Mouse (Mus musculus): ENCODE data around the gene Fam207a.

The Fam207a gene

DNA sequence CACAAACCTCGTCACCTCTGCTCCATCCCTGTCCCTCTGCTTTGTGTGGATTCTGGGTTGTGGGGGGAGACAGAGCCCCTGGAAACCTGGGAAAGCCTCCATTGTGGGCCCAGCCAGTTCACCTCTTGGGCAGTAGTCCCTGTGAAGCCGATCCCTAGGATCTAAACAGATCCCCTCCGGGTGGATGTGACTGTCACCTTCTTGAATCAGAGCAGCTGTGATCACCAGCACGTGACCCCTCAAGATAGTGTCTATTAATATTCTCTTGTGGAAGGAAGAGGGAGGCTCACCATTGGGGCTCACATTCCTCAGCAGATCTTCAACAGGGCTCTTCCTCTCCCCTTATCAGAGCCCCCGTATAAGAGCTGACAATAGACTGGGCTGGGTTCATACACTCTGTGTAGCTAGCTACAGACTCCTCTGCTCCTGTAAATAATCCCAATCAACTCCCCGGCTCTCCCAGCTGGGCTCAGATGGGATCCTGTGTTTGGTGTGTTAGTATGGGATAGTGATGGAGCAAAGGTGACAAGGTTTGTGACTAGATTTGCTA is 66.8 kb downstream of the Fam207a start:
- DNase-seq, result no peak

DNA sequence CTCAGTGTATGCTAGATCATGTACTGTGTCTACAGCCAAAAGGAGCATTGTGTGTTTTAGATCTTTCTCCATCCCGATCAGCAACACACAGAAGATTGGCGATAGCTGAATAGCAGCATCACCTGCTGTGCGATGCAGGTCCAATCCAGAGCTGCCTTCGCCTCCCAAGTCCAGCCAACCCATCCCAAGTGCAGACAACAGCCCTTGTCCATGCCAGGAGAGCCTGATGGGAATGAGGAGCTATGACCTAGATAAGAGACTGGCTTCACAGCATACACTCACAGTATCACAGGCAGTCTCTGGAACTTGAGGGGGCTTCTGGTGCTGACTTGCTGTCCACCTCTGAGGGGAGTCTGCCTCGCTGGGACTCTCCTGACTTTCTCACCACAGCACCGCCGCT is 67.4 kb downstream of the Fam207a start:
- DNase-seq, result no peak

DNA sequence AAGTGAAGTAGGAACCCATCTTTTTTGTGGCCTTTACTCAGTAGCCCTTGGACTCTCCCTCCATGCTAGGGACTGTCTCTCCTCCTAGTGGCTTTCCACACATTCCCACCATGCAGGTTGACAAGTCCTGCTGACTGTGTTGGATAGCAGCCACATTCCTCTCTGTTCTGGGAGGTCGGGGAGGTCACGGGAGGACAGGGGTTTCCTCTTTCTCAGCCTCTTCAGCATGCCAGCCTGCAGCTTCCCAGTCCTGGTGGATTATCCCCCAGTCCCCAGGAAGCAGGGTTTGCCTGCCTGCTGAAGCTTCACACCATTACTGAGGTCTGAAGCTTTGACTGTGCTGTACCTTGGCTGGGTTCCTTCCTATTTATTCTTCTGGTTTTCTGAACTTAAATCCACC is 67.8 kb downstream of the Fam207a start:
- DNase-seq, result no peak

DNA sequence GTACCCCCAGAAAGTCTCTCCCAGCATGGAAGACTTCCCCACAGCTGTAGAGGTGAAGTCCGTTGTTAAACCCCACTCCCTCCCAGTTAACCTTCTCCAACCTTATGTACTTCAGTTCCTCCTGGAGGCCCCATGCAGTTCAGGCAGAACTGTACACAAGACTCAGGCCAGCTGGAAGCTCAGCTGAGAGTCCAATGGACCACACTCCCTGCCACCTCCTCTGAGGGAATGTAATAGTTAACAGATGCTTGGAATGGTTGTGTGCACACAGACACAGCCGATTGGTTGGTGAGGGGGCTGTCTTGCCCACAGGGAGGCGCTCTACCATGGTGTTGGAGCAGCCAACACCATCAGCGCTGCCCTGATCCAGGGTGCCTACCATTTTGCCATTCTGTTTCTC is 73.3 kb downstream of the Fam207a start:
- no peak for DNase-seq

DNA sequence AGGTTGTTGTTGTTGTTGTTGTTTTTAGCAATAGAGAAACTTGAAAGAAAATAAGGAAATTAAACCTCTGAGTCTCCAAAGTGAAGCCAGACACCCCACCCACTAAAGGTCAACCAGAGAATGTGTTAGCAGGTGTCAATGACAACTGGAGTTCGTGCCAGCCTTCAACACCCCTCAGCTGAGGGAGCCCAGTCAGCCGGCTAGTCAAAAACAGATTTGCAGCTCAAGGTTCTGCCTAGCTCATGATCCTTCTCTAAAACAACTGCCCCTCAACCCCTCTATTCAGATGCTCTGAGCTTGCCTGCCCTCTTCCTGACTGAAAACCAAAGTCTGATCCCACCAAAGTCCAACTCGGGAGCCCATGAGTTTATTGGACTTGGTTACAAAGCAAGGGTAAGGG is 73.8 kb downstream of the Fam207a start:
- DNase-seq, result no peak

DNA sequence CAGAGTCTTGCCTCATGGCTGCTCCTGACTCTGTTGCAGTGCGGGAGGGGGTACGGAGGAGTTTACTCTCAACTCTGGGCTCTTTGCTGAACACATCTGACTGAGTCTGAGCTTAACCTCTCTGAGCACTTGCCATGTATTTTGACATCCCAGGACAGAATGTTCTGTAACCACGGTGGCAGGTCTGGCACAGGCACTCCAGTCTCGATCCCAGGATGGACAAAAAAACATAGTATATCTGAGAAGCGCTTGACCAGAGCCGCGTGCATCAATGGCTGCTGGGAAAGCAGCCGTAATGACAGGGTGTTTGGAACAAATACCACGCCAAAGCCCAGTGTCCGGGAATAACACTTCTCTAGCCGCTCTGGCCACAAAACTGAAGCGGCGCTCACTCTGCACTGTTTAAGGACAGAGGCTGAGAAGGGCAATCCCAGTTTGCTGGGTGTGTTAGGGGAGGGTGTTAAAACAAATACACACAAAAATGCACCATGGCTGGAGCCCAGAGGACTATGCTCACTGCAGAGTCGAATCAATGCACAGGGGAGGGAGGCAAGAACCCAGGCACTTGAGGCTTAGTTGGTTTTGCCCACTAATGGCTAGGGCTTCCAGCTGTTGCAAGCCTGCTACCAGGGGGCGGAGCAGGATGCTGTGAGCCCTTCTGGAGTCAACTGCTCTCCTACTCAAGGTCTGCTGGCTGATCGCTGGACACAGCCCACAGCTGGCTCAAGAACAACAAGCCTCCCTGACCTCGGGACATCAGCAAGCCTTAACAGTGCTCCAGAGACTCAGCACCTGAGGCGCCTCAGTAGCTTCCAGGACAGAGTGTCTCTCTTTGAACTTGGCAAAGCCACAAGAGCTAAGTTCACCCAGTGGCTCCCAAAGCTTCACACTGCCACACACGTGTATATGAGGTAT is 74.5 kb downstream of the Fam207a start:
- DNase-seq, result no peak

DNA sequence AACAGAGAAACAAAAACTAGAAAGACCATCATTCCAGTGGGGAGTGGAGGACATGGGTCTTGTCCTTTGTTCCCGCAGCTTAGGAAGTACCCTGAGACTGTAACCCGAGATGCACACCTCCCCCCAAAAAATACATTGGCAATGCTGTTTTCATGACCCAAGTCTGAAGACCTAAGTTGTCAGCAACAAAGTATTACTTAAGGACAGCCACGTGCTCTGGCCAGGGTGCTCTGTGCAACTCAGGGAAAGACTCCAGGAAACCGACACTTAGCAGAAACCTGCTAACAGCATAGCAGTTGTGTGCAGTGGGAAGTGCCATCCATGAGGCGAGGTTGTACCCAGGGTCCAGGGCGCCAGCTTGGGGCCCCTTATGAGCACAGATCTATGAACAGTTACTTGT is 75.3 kb downstream of the Fam207a start:
- DNase-seq, result no peak

DNA sequence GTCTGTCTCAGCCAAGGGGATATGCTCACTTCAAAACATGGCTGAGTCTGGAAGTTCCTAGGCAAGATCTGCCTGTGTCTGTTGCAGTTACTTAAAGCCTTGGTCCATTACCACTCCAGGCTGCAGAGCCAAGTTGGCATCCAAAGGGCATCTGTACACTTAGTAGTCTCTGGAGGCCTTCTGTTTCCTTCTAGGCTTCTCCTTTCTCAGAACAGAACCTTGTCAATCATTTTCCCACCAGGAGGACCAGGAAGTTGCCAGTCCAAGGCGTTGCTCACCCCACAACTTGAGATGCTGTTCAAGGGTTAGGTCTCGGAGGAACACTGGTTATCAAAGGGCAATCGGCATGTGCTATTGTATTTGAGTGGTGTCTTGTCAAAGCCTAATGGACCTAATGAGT is 76.6 kb downstream of the Fam207a start:
- DNase-seq, result no peak

DNA sequence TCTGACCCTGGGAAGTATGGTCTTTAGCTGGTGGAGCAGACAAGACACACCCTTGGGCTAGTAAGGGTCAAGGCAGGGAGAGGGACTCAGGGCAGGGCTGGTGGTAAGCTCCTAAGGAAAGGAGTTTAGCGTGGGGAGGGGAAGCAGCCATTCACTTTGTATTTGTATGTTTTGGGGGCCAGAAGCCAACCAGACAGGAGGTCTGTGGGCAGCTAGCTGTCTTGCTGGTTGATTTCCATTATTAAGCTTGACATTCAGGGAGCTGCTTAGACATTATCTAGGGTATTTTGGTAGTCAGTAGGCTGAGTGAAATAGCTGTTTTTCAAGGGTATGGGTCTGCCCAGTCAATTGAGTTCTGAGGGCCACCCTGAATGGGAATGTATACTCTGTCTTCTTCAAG is 77.6 kb downstream of the Fam207a start:
- no peak for DNase-seq

All from right cerebral cortex, postnatal 4 days (tissue).